Mouse (Mus musculus) CH12.LX (cell line): ENCODE measurements around the gene Pdcd2. TPM values are rescaled to one million over a fixed set of nuclear protein-coding genes. Genes with fewer than 3 reads are reported as not detected.

Experiments used
- DNase-seq: peaks from one replicate; pipeline ENCODE4 v3.0.0-alpha.2; 2013; ENCODE audit errors: extremely low read depth
- H3K27ac ChIP-seq: 2 replicates; pipeline ENCODE4 v1.5.1; 2012; ENCODE audit warnings: low read depth, mild to moderate bottlenecking, control low read depth, moderate library complexity; ENCODE audit not compliant: insufficient read depth
- H3K27me3 ChIP-seq: replicated peaks from 2 replicates; pipeline ENCODE3; 2012; ENCODE audit warnings: inconsistent platforms
- H3K36me3 ChIP-seq, 2 experiments: replicated peaks in 1 of 2; 2 replicates each; pipeline versions ENCODE3 to v1.6.1; 2012; ENCODE audit warnings: inconsistent platforms in 1 of 2, low read length in 1 of 2, mild to moderate bottlenecking in 1 of 2, mixed read lengths in 1 of 2, moderate library complexity in 1 of 2; ENCODE audit not compliant: control insufficient read depth in 1 of 2, insufficient read depth in 1 of 2
- H3K4me1 ChIP-seq, 2 experiments: 2 replicates each; pipeline ENCODE4 v1.6.1; 2012; ENCODE audit warnings: inconsistent platforms in 1 of 2, moderate library complexity in 1 of 2; ENCODE audit not compliant: insufficient read depth in 2 of 2, control insufficient read depth in 1 of 2
- H3K4me2 ChIP-seq: 2 replicates; pipeline ENCODE4 v1.6.1; 2012; ENCODE audit warnings: low read depth, mild to moderate bottlenecking, control low read depth; ENCODE audit not compliant: poor library complexity, insufficient read depth, severe bottlenecking
- H3K4me3 ChIP-seq, 3 experiments: fragments of 150-350 bp in 1 of 3; sonication (generic) in 1 of 3; replicated peaks in 1 of 3; 2 replicates each; pipeline versions ENCODE3 to v1.5.1; 2011 to 2012; ENCODE audit warnings: low read depth in 2 of 3, low read length in 2 of 3, mild to moderate bottlenecking in 2 of 3, moderate library complexity in 2 of 3, control low read depth in 1 of 3, improper control_type of control experiment in 1 of 3, inconsistent platforms in 1 of 3, mixed read lengths in 1 of 3; ENCODE audit not compliant: poor library complexity in 1 of 3
- H3K79me2 ChIP-seq: replicated peaks from 2 replicates; pipeline ENCODE4 v1.6.1; 2012; ENCODE audit warnings: mild to moderate bottlenecking, moderate library complexity; ENCODE audit not compliant: control insufficient read depth, poor library complexity, insufficient read depth, severe bottlenecking; ENCODE audit errors: extremely low read depth
- H3K9ac ChIP-seq: 2 replicates; pipeline ENCODE4 v1.6.1; 2012; ENCODE audit warnings: low read depth, mild to moderate bottlenecking, control low read depth, moderate library complexity; ENCODE audit not compliant: insufficient read depth
- H3K9me3 ChIP-seq: replicated peaks from 2 replicates; pipeline ENCODE3; 2012; ENCODE audit warnings: low read length, inconsistent platforms, mixed read lengths
- CTCF ChIP-seq, 2 experiments: IDR thresholded peaks in 1 of 2; conservative IDR thresholded peaks in 1 of 2; 2 replicates each; pipeline ENCODE4 v1.5.1; 2011 to 2012; ENCODE audit warnings: low read depth in 2 of 2, low read length in 2 of 2, improper control_type of control experiment in 1 of 2, inconsistent platforms in 1 of 2, mild to moderate bottlenecking in 1 of 2, moderate library complexity in 1 of 2
- KAT2A ChIP-seq: IDR thresholded peaks from 2 replicates; pipeline ENCODE4 v1.6.1; 2012; ENCODE audit warnings: low read length, improper control_type of control experiment, inconsistent platforms; ENCODE audit not compliant: insufficient replicate concordance
- dilution Hi-C: fragments of 300-500 bp; cut with MboI; formaldehyde crosslinking; loops from 2 replicates; pipeline ENCODE4 v1.14.3; 2020; ENCODE audit warnings: low sequenced_read_pairs; ENCODE audit not compliant: extremely low pct_unique_long_range_greater_than_20kb, extremely low pct_ligation_motif_present
- in situ Hi-C: fragments of 300-500 bp; cut with MboI; formaldehyde crosslinking; loops from 3 replicates; pipeline ENCODE4 v1.14.3; 2019; ENCODE audit warnings: low sequenced_read_pairs, low pct_ligation_motif_present, low pct_unique_long_range_greater_than_20kb, mixed read lengths
- polyA plus RNA-seq: library from polyadenylated mRNA; unstranded; fragments of >175 nt; gene quantifications from 2 replicates; pipeline ENCODE4 v1.2.1, GENCODE M21; 2012; ENCODE audit warnings: low read depth; ENCODE audit not compliant: insufficient read length
- total RNA-seq, 2 experiments: library from RNA; depleted of rRNA; stranded (reverse); fragments of 300-350 nt in 1 of 2; fragments of >200 nt in 1 of 2; gene quantifications; 2 replicates each; pipeline ENCODE4 v1.2.3; 2012 to 2014

Gene Pdcd2
- total and polyA plus RNA-seq, 3 experiments: 78.2 to 106 (median 98.6) TPM

- dilution Hi-C loops: no loop called here
- DNase-seq: no peak
Observed at GRCm38 (mm10) chr17:15472671-15473070, 54.4 kb downstream of the Pdcd2 start.

More at GRCm38 (mm10) chr17:15472671-15473070, 54.4 kb downstream of the Pdcd2 start:
- Histone ChIP-seq H3K36me3 (peaks cover 54 to 80% of the 10 kb centered on the region in 2 experiments), H3K4me1 (no peaks in the 10 kb centered on the region), H3K27ac (no peak overlapping the region), H3K9me3 (no peaks in the 10 kb centered on the region), H3K27me3 (no peaks in the 10 kb centered on the region), H3K4me3 (no peak overlapping the region), H3K9ac (no peak overlapping the region), H3K4me2 (no peak overlapping the region), H3K79me2 (no peaks in the 10 kb centered on the region)
- TF ChIP-seq KAT2A: no peak
- TF ChIP-seq CTCF (conservative IDR thresholded peaks at IDR 0.05 in 1 of 2, IDR thresholded peaks at IDR 0.05 in 1 of 2; ENCODE audit: low read depth in 2 of 2, low read length in 2 of 2): peak; percentile 6 to 31; a peak in 1 of 4 replicates
- in situ Hi-C loops: no loop called here

Other genes starting within 250 kb of the Pdcd2 start
- 0.25 TPM in 1 of 2 replicates, not detected in the other for gene Dll1, start 150.4 kb downstream of the Pdcd2 start, total RNA-seq (2012; rRNA removed)
- gene Dll1, start 150.4 kb downstream of the Pdcd2 start, total RNA-seq (2014; rRNA removed): 0.52 and 0.68 TPM in 2 replicates
- 0.14 and 0.29 TPM in 2 replicates for gene Dll1, start 150.4 kb downstream of the Pdcd2 start, polyA plus RNA-seq
- 17.8 and 19.5 TPM in 2 replicates for gene Fam120b, start 131.1 kb downstream of the Pdcd2 start, total RNA-seq (2012; rRNA removed)
- 17.2 and 18.7 TPM in 2 replicates for gene Fam120b, start 131.1 kb downstream of the Pdcd2 start, total RNA-seq (2014; rRNA removed)
- 14.9 and 18.1 TPM in 2 replicates for gene Fam120b, start 131.1 kb downstream of the Pdcd2 start, polyA plus RNA-seq
- gene Psmb1, start 27.6 kb downstream of the Pdcd2 start, total RNA-seq (2012; rRNA removed): 212 and 219 TPM in 2 replicates
- gene Psmb1, start 27.6 kb downstream of the Pdcd2 start, total RNA-seq (2014; rRNA removed): 416 and 466 TPM in 2 replicates
- 186 and 187 TPM in 2 replicates for gene Psmb1, start 27.6 kb downstream of the Pdcd2 start, polyA plus RNA-seq
- 26.5 and 31.4 TPM in 2 replicates for gene Tbp, start 27.4 kb downstream of the Pdcd2 start, total RNA-seq (2012; rRNA removed)
- 71.4 and 71.7 TPM in 2 replicates for gene Tbp, start 27.4 kb downstream of the Pdcd2 start, total RNA-seq (2014; rRNA removed)
- gene Tbp, start 27.4 kb downstream of the Pdcd2 start, polyA plus RNA-seq: 43.0 and 52.8 TPM in 2 replicates
- gene Prdm9, start 37.1 kb upstream of the Pdcd2 start, total RNA-seq (2012; rRNA removed): 3.5 and 4.4 TPM in 2 replicates
- 5.0 and 5.3 TPM in 2 replicates for gene Prdm9, start 37.1 kb upstream of the Pdcd2 start, total RNA-seq (2014; rRNA removed)
- gene Prdm9, start 37.1 kb upstream of the Pdcd2 start, polyA plus RNA-seq: 6.6 and 7.6 TPM in 2 replicates
- 32.0 and 32.1 TPM in 2 replicates for gene Chd1, start 177.7 kb upstream of the Pdcd2 start, total RNA-seq (2012; rRNA removed)
- 29.6 and 32.4 TPM in 2 replicates for gene Chd1, start 177.7 kb upstream of the Pdcd2 start, total RNA-seq (2014; rRNA removed)
- gene Chd1, start 177.7 kb upstream of the Pdcd2 start, polyA plus RNA-seq: 45.0 and 61.3 TPM in 2 replicates